Mouse (Mus musculus): Measurements from ENCODE around the gene Kifc5b. TPM values are rescaled to one million over a fixed set of nuclear protein-coding genes. Genes with fewer than 3 reads are reported as not detected.
A peak's percentile ranks its signal among the peaks of the same experiment; 100 is the strongest.

The Kifc5b gene
- polyA plus RNA-seq, 1 experiment from 2014 or later, result 6.9 TPM

GRCm38 (mm10) chr17:26932839-26933398 lies 16.0 kb downstream of the Kifc5b start, which contains the start of gene Phf1:
TSS of gene Phf1 (plus strand) at chr17:26933052.
- H3K9ac ChIP-seq (ENCODE audit: low read depth, low read length), result peak within 1 kb of the TSS; percentile 71
- peaks cover 14% of the 10 kb centered on the region for H3K4me1 ChIP-seq (ENCODE audit: control insufficient read depth, insufficient read depth, low read length)
- no peaks in the 10 kb centered on the region for H3K27me3 ChIP-seq (ENCODE audit: control insufficient read depth, insufficient read depth, low read length)
- peak; percentile 88 for ATAC-seq (ENCODE audit: low FRiP score, low TSS enrichment)
- H3K36me3 ChIP-seq (ENCODE audit: control insufficient read depth, insufficient read depth, low read length), result peaks cover 50% of the 10 kb centered on the region
- peak within 1 kb of the TSS; percentile 70 for H3K4me3 ChIP-seq (ENCODE audit: low read length)
- H3K9me3 ChIP-seq (ENCODE audit: control insufficient read depth, low read length), result no peaks in the 10 kb centered on the region
- peak within 1 kb of the TSS; percentile 94 for H3K4me2 ChIP-seq (replicated peaks; ENCODE audit: low read depth, low read length)
- peak within 1 kb of the TSS; percentile 86 for H3K27ac ChIP-seq (ENCODE audit: low read depth, low read length)
- WGBS, result 0% methylated on average over 43 of the region's 43 CpGs

DNA sequence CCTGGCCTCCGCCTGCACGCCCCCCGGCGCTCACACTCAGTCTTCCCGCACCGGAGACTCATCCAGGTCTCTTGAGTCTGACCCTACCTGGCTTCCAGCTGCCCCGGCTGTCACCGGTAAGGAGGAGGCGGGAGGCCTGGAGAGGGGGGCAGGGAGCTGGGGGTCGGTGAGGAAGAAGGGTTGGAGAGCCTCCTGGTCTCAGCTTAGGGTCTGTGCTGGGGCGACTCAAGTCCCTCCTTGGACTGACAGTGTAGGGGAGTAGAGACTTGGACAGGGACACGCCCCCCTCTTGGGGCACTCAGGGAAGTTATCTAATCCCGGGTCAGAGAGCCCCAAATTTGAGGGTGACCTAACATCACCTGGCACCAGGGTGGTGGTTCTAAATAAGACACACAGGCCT lies 16.5 kb downstream of the Kifc5b start:
- no peaks in the 10 kb centered on the region for H3K27me3 ChIP-seq (ENCODE audit: control insufficient read depth, insufficient read depth, low read length)
- peak; percentile 21 for ATAC-seq (ENCODE audit: low FRiP score, low TSS enrichment)
- H3K27ac ChIP-seq (ENCODE audit: low read depth, low read length), result peak overlapping the region; percentile 86
- peaks cover 19% of the 10 kb centered on the region for H3K4me1 ChIP-seq (ENCODE audit: control insufficient read depth, insufficient read depth, low read length)
- H3K9me3 ChIP-seq (ENCODE audit: control insufficient read depth, low read length), result no peaks in the 10 kb centered on the region
- H3K4me2 ChIP-seq (replicated peaks; ENCODE audit: low read depth, low read length), result peak overlapping the region; percentile 94
- H3K36me3 ChIP-seq (ENCODE audit: control insufficient read depth, insufficient read depth, low read length), result peaks cover 50% of the 10 kb centered on the region
- H3K9ac ChIP-seq (ENCODE audit: low read depth, low read length), result peak overlapping the region; percentile 71
- WGBS, result 5% methylated on average over 13 of the region's 13 CpGs
- H3K4me3 ChIP-seq (ENCODE audit: low read length), result peak overlapping the region; percentile 70

- Histone ChIP-seq H3K4me1 (ENCODE audit: control insufficient read depth, insufficient read depth, low read length) (peaks cover 20% of the 10 kb centered on the region), H3K9ac (ENCODE audit: low read depth, low read length) (peak overlapping the region; percentile 71; the same call in 1 of the 2 replicates), H3K4me3 (ENCODE audit: low read length) (peak overlapping the region; percentile 70), H3K27ac (ENCODE audit: low read depth, low read length) (no peak overlapping the region; the same call in 1 of the 2 replicates), H3K9me3 (ENCODE audit: control insufficient read depth, low read length) (no peaks in the 10 kb centered on the region), H3K4me2 (replicated peaks; ENCODE audit: low read depth, low read length) (peak overlapping the region; percentile 94), H3K36me3 (ENCODE audit: control insufficient read depth, insufficient read depth, low read length) (peaks cover 46% of the 10 kb centered on the region), H3K27me3 (ENCODE audit: control insufficient read depth, insufficient read depth, low read length) (no peaks in the 10 kb centered on the region)
- ATAC-seq (ENCODE audit: low FRiP score, low TSS enrichment), result no peak
- 80% methylated on average over 16 of the region's 16 CpGs for WGBS
Observed at GRCm38 (mm10) chr17:26933885-26934827, 17.3 kb downstream of the Kifc5b start.

DNA sequence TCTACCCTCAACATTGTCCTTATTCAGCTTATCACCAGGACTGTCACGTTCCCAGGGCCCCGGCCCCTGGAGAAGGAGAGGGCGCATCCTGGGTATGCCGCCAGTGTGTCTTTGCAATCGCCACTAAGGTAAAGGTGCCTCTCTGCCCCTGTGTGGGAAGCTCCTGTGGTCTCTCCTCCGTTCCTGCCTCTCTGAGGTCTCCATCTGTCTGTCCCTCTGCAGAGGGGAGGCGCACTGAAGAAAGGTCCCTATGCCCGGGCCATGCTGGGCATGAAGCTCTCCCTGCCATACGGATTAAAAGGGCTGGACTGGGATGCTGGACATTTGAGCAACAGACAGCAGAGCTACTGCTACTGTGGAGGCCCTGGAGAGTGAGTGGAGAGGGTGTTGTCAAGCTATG lies 18.1 kb downstream of the Kifc5b start:
- Histone ChIP-seq H3K9me3 (ENCODE audit: control insufficient read depth, low read length) (no peaks in the 10 kb centered on the region), H3K4me2 (replicated peaks; ENCODE audit: low read depth, low read length) (no peak overlapping the region), H3K27me3 (ENCODE audit: control insufficient read depth, insufficient read depth, low read length) (no peaks in the 10 kb centered on the region), H3K27ac (ENCODE audit: low read depth, low read length) (no peak overlapping the region), H3K9ac (ENCODE audit: low read depth, low read length) (no peak overlapping the region), H3K36me3 (ENCODE audit: control insufficient read depth, insufficient read depth, low read length) (peaks cover 42% of the 10 kb centered on the region), H3K4me1 (ENCODE audit: control insufficient read depth, insufficient read depth, low read length) (peaks cover 21% of the 10 kb centered on the region), H3K4me3 (ENCODE audit: low read length) (no peak overlapping the region)
- no peak for ATAC-seq (ENCODE audit: low FRiP score, low TSS enrichment)
- WGBS, result 88% methylated on average over 9 of the region's 9 CpGs

- Histone ChIP-seq H3K27ac (ENCODE audit: low read depth, low read length) (no peak overlapping the region), H3K36me3 (ENCODE audit: control insufficient read depth, insufficient read depth, low read length) (peaks cover 31% of the 10 kb centered on the region), H3K4me3 (ENCODE audit: low read length) (no peak overlapping the region), H3K9ac (ENCODE audit: low read depth, low read length) (no peak overlapping the region), H3K27me3 (ENCODE audit: control insufficient read depth, insufficient read depth, low read length) (no peaks in the 10 kb centered on the region), H3K4me1 (ENCODE audit: control insufficient read depth, insufficient read depth, low read length) (peaks cover 31% of the 10 kb centered on the region), H3K4me2 (replicated peaks; ENCODE audit: low read depth, low read length) (no peak overlapping the region), H3K9me3 (ENCODE audit: control insufficient read depth, low read length) (no peaks in the 10 kb centered on the region)
- WGBS, result 84% methylated on average over 12 of the region's 12 CpGs
- no peak for ATAC-seq (ENCODE audit: low FRiP score, low TSS enrichment)
Observed at GRCm38 (mm10) chr17:26936453-26936852, 19.6 kb downstream of the Kifc5b start.

GRCm38 (mm10) chr17:26936921-26937695 lies 20.2 kb downstream of the Kifc5b start:
- peaks cover 30% of the 10 kb centered on the region for H3K36me3 ChIP-seq (ENCODE audit: control insufficient read depth, insufficient read depth, low read length)
- no peak for ATAC-seq (ENCODE audit: low FRiP score, low TSS enrichment)
- 86% methylated on average over 15 of the region's 15 CpGs for WGBS
- no peak overlapping the region for H3K4me3 ChIP-seq (ENCODE audit: low read length)
- H3K27ac ChIP-seq (ENCODE audit: low read depth, low read length), result no peak overlapping the region
- H3K9me3 ChIP-seq (ENCODE audit: control insufficient read depth, low read length), result no peaks in the 10 kb centered on the region
- H3K27me3 ChIP-seq (ENCODE audit: control insufficient read depth, insufficient read depth, low read length), result no peaks in the 10 kb centered on the region
- H3K4me1 ChIP-seq (ENCODE audit: control insufficient read depth, insufficient read depth, low read length), result peaks cover 31% of the 10 kb centered on the region
- H3K9ac ChIP-seq (ENCODE audit: low read depth, low read length), result no peak overlapping the region
- no peak overlapping the region for H3K4me2 ChIP-seq (replicated peaks; ENCODE audit: low read depth, low read length)

- Histone ChIP-seq H3K9me3 (ENCODE audit: control insufficient read depth, low read length) (no peaks in the 10 kb centered on the region), H3K27ac (ENCODE audit: low read depth, low read length) (peak overlapping the region; percentile 84), H3K4me1 (ENCODE audit: control insufficient read depth, insufficient read depth, low read length) (peaks cover 36% of the 10 kb centered on the region), H3K9ac (ENCODE audit: low read depth, low read length) (peak overlapping the region; percentile 81), H3K27me3 (ENCODE audit: control insufficient read depth, insufficient read depth, low read length) (no peaks in the 10 kb centered on the region), H3K4me2 (replicated peaks; ENCODE audit: low read depth, low read length) (peak overlapping the region; percentile 90), H3K36me3 (ENCODE audit: control insufficient read depth, insufficient read depth, low read length) (peaks cover 30% of the 10 kb centered on the region), H3K4me3 (ENCODE audit: low read length) (peak overlapping the region; percentile 81)
- no peak for ATAC-seq (ENCODE audit: low FRiP score, low TSS enrichment)
- 45% methylated on average over 16 of the region's 16 CpGs for WGBS
Observed at GRCm38 (mm10) chr17:26937883-26938695, 21.2 kb downstream of the Kifc5b start.

DNA sequence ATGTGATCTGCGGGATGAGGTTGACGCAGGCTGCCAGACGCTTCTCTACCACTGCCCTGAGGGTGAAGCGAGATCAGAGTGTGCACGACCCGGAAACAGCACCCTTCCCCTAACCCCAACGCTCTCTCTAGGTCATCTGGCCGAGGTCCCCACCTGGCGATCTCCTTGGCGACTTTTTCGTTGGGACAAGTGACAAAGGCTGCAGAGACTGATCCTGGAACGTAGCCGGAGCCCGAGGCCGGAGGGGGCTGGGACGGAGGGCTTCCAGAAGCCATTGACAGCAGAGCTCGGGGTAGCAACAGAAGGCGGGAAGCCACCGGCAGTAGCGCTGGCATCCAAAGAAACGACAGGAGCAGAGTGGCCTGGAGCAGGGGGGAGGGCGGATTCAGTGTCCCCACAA lies 21.8 kb downstream of the Kifc5b start:
- Histone ChIP-seq H3K4me1 (ENCODE audit: control insufficient read depth, insufficient read depth, low read length) (peaks cover 31% of the 10 kb centered on the region), H3K9ac (ENCODE audit: low read depth, low read length) (peak overlapping the region; percentile 81), H3K9me3 (ENCODE audit: control insufficient read depth, low read length) (no peaks in the 10 kb centered on the region), H3K27me3 (ENCODE audit: control insufficient read depth, insufficient read depth, low read length) (no peaks in the 10 kb centered on the region), H3K4me2 (replicated peaks; ENCODE audit: low read depth, low read length) (peak overlapping the region; percentile 90), H3K36me3 (ENCODE audit: control insufficient read depth, insufficient read depth, low read length) (peaks cover 30% of the 10 kb centered on the region), H3K27ac (ENCODE audit: low read depth, low read length) (peak overlapping the region; percentile 84), H3K4me3 (ENCODE audit: low read length) (peak overlapping the region; percentile 81)
- 0% methylated on average over 22 of the region's 22 CpGs for WGBS
- 0 out of 2 replicates have a peak, but pooled peaks have one; percentile 0 for ATAC-seq (ENCODE audit: low FRiP score, low TSS enrichment)
